Mouse (Mus musculus) thymus, adult 2 months (tissue): ENCODE results near the gene Ireb2.

ENCODE experiments used
- CTCF ChIP-seq: fragments of 200-500 bp; IDR thresholded peaks from 2 replicates; pipeline ENCODE4 v1.5.1; 2012; ENCODE audit warnings: mild to moderate bottlenecking, control low read depth, low read length, moderate library complexity, borderline replicate concordance; ENCODE audit not compliant: control insufficient read depth, poor library complexity, insufficient read depth; ENCODE audit errors: extremely low read depth
- POLR2A ChIP-seq: fragments of 200-500 bp; IDR thresholded peaks from 2 replicates; pipeline ENCODE4 v1.6.1; 2012; ENCODE audit warnings: mild to moderate bottlenecking, low read length, control low read depth, moderate library complexity; ENCODE audit not compliant: control insufficient read depth, poor library complexity, insufficient read depth; ENCODE audit errors: extremely low read depth

DNA sequence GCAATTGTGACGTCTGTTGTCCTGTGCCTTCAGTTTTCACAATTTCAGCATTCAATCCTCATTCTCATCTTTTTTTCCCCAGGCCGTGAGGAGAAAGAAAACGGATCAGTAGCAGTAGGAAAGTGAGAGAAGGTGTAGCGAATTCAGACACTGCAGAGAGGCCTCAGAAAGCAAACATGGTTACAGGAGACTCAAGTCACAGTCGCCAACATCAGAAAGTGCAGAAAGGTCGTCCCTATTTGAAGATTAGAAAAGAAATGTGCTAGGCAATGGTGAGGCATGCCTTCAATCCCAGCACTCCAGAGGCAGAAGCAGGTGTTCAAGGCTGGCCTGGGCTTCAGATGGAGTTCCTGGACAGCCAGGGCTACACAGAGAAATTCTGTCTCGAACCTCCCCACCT is 52.0 kb downstream of the Ireb2 start:
- TF ChIP-seq CTCF (no peak), POLR2A (no peak)
